Mouse (Mus musculus) left cerebral cortex, postnatal 36 days (tissue): Measurements from ENCODE around the gene Srrm4. TPM values are rescaled to one million over a fixed set of nuclear protein-coding genes. Genes with fewer than 3 reads are reported as not detected.

Experiments
- DNase-seq, 2 experiments: peaks; one replicate each; pipeline ENCODE4 v3.0.0; 2021 to 2022; ENCODE audit warnings: low spot score in 2 of 2, mixed read lengths in 1 of 2
- intact Hi-C: fragments of 180-260 bp; cut with DNase I; formaldehyde crosslinking; loops from one replicate; pipeline ENCODE4 v1.15.1; 2025
- total RNA-seq, 2 experiments: library from RNA; stranded (reverse); gene quantifications; 2 replicates each; pipeline ENCODE4 v1.2.3; 2021

Srrm4 gene
- total RNA-seq, 2 experiments from 2014 or later, result 24.0 to 31.8 TPM

DNA sequence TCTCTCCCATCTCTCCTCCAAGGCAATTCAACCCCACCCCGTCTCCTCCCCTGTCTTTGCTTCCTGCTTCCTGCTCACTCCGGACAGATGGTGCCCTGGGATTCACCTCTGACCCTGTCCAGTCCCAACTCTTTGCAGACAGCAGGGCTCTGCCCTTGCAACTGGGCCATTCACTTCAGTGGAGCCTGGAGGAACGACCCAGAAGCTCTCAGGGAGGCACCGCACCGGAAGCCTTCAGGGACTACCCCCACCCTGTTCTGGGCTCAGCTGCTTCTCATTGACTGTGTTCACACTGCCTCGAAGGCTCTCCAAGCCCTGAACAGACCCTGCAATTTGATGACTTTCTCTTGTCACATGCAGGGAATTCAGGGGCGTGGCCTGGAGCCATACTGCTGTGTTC, 94.4 kb downstream of the Srrm4 start:
- DNase-seq, result no peak
- intact Hi-C loops, result no loop called here

DNA sequence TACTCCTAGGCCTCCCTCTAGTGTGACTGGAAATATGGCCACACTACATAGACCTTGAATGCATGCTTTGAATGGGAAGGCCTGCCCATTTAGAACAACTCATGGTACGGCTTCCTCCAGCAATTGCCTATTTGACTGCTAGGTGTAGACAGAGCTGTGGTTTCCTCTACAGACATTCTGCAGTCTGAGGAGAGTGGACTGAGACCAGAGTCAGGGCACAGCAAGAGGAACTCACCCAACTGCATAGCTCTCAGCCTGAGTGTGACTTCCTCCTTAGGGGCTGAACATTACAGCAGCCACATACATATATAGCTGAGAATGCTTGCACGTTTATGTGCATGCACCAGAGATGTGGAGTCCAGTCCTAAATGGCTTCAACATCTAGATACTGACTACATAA, 94.9 kb downstream of the Srrm4 start:
- intact Hi-C loops, result no loop called here

DNA sequence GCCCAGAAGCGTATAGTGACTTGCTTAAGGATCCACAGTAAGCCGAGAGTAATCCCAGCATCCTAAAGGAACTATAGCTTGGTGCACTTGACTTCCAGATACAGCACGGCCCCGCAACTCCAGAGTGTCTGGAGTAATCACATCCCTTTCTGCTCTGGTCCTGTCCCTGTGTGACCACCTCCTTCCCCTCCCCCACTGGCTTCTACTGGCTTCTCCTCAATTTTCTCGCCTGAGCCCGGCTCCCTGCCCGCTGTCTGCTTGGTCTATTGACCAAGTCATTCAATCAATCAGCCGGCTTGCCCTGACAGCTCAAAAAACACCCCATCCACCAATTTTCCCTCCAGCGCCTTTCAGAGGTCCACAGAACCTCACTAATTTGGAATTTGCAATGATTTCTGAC, 96.2 kb downstream of the Srrm4 start:
- DNase-seq, result no peak
- intact Hi-C loops, result no loop called here

More for the DNA sequence above, 94.9 kb downstream of the Srrm4 start:
- DNase-seq, result no peak

DNA sequence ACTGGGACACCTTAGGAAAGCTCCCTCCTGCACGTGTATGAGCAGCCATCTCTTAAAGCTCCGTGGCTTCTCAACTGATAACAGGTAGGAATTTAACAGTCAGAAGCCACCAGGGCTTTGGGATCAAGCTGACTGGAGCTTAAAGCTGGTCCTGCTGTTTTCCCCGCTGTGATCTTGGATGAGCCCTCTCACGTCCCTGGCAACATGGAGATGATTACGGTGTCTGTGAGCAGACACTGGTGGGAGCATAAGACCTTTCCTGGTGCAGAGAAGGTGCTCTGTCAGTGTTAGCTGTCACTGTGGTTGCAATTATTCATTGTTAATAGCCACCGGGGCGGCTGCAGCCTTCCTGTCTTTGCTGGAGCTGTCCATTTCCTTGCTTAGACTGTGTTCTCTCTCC, 97.2 kb downstream of the Srrm4 start:
- DNase-seq, result no peak
- intact Hi-C loops, result no loop called here

DNA sequence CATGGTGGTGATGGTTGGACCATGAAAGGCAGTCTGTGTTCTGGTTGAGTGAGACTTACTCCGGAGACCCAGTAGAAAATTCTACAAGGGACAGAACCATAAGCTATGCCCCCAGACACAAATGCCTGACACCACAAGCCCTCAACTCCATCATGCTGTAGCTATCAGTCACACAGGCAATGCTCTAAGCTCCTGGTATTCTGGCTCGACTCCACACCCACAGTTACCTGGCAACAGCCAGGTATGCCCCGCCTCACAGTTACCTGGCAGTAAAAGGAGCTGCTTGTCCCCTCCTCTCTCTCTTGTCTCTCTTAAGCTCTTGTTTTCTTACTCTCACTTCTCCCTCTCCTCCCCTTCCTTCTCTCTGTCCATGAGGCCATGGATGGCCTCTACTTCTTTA, 98.9 kb downstream of the Srrm4 start:
- intact Hi-C loops, result no loop called here
- DNase-seq, result no peak

DNA sequence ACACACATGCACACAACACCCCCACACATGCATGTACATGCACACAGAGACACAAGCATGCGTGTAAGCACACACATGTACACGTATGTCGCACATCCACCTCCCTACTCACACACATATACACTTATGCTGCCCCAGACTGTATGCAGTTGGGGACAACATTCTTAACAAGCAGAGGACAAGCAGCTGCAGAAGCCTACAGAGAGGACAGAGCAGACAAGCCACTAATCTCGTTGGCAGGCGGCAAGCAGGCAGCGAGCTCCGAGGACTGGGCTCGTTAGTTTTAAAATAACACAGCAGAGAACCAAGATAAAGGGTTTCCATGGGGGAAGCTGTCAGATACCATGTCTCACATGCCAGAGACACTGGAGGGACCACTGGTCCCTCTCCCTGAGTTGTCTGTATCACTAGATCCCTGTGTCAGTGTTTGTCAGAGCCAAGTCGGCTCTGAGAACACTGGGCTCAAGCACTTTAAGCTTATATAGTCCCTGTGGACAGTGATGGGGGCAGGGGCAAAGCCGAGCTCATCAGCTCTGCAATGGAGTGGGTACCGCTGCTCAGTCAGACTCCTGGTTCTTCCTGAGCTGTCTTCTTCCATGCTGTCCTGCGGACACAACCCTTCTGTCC, 99.7 kb downstream of the Srrm4 start:
- intact Hi-C loops, result no loop called here
- peak in 1 of 2 experiments; percentile 31 for DNase-seq

DNA sequence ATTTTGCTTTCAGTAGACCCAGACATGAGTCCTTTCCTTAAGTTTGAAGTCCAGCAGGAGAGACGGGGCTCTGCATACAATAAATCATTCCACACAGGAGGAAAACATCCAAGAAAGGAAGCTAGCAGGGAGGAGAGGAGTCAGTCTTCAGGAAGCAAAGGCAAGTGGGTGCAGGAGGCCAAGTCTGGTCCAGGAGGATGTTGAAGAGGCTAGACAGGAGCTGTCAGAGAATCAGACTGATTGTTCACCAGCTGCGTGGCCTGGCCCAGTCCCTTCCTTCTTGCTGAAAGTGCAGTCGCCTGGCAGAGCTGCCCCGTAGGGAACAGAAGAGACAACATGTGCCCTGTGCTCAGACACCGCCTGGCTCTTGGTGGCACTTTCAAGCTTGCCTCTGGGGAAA, 100.8 kb downstream of the Srrm4 start:
- intact Hi-C loops, result no loop called here
- DNase-seq, result no peak

DNA sequence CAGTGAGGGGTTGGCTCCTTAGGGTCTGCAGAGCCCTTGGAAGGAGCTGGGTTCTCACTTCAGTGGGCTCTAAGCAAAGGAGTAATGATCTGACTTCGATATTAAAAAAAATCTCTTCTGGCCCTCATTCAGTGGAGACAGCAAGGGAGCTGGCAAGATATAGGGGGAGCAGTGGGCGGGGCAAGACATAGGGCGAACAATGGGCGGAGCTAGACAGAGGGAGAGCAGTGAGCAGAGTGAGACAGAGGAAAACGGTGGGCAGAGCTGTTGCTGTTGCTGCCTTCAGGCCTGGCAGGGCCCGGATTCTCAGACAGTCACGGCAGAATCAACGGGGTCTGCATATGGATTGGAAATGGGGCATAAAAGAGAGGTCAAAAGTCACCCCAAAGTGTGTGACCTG, 102.0 kb downstream of the Srrm4 start:
- no peak for DNase-seq
- intact Hi-C loops, result no loop called here

DNA sequence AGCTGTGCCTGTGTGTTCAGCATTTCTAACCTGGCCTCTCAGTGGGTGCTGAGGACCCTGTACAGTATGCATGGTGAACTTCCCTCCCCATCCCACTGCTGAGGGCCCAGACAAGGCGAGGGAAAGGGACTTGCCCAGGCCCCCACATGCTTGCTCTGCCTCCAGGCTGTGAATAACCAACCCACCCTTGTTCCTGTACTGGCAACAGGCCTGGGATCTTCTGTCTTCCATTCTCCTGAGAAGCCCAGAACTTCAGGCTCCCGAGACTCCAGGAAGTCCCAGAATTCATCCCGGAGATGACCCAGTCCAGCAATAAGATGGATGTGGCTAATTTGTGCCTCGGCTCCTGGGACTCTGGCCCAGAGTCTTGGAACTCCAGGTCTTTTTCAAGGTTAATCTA, 105.5 kb downstream of the Srrm4 start:
- intact Hi-C loops, result no loop called here
- no peak for DNase-seq

DNA sequence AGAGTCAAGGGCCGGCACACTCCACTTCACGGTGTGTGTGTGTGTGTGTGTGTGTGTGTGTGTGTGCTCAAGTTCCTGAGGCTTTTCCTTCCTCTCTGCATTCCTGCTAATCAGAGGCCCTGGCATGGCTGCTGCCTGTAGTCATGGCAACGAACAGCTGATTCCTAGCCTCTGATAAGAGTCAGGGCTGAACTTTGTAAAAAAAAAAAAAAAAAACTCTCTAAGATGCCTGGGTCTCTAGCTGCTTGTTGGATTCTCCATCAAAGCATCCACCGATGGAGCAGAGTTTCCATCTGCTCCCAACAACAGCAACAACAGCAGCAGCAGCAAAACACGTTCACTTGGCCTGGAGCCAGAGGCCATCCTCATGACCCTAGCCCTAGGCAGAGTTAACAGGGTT, 106.5 kb downstream of the Srrm4 start:
- intact Hi-C loops, result no loop called here
- DNase-seq, result no peak

DNA sequence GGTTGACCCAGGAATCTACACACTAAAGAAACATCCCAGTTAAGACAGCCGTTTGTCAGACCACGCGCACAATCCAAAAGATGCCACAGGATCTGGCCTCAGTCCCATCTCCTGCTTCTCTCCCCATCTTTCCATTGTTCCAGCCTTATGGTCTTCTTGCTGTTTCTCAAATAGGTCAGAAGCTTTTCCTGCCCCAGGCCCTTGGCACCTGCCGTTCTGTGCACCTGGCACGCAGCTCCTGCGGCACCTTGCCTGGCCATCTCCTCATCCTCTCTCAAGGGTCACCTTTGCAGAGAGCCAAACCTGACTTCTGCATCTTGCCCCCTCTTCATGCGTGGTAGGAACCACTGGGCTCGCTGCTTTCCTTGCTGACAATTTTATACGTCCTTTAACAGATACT, 107.4 kb downstream of the Srrm4 start:
- no peak for DNase-seq
- intact Hi-C loops, result no loop called here

DNA sequence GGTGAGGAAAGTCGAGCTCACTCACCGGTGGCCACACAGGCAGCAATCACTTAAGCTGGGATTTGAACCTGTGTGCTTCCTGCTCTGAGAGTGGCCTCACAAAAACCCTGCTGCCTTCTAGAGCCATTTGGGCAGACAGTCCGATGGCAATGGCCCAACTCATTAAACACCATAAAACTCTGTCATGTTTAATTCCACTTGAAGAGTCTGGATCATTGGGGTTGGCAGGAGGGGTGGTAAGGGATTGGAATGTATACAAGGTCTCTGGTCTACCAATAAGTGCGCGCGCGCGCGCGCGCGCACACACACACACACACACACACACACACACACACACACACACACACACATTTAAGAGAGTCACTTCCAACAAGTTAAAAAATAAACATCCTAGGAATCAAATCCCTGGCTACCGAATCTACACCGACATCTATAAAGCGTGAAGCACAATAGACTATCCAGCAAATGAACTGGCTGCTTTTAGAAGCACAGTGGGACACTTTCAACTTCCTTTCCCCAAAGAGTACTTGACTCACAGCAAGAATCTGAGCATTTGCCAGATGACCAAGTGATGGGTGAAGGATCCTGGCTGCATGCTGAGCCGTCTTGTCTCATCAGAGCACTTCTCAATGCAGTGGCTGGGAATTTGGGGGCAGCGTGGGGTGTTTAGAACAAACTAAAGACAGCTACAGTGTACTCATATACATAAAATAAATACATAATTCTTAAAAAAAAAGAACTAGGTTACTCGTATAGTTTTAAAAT, 112.8 kb downstream of the Srrm4 start:
- DNase-seq, result no peak
- intact Hi-C loops, result loop anchor here (5.0 kb wide), 1 partner anchor 356 kb away; no protein-coding TSS in a partner anchor

DNA sequence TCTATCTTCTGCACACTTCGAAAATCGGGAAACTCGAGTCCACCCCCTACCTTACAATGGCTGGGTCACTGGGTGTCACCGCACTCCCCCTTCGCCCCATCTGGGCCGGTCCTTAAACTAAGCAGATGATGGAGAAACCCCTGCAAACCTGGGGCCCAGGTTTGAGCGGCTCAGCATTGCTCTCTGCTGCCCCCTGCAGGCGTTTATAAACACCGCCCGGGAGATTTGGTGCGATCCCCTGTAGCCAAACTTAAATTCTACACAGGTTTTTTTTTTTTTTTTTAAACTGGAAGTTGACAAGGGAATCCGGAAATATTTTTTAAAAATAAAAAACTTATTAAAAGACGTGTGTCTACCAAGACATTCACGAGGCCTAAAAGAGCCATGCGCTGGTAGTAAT, 115.6 kb downstream of the Srrm4 start:
- no peak for DNase-seq

DNA sequence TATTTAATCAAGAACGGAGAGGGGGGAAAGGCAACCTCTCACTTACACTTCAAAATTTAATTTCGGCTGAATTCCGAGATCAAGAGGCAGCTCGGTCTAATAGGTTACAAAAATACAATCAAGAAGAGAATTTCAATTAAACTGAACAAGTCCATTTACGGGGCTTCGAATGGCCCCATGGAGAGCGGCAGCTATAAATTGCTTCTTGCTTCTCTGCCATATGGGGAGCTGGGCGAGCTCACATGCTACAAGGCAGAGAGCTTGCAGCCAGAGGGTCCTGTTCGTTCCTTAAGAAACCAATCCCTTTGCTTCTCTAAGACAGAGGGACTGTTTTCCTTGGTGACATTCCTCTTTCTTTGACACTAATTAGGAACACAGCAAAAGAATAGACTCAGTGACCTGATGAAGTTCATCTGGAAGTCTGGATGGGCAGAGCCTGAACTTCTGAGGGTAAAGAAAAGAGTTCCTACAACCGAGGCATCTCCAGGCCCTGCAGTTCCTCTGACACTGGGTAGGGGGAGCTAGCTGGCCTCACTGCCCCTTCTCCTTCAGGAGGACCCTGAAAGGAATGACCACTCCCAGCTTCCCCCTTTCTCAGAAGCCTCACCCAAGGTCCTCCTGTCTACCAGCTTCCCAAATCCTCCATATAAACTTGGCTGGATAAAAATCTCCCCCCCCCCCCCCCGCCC, 130.1 kb downstream of the Srrm4 start:
- no peak for DNase-seq
- intact Hi-C loops, result no loop called here

More for the DNA sequence above, 115.6 kb downstream of the Srrm4 start:
- intact Hi-C loops, result loop anchor here (2.0 to 5.0 kb wide), 2 partner anchors 243 to 354 kb away; no protein-coding TSS in a partner anchor

DNA sequence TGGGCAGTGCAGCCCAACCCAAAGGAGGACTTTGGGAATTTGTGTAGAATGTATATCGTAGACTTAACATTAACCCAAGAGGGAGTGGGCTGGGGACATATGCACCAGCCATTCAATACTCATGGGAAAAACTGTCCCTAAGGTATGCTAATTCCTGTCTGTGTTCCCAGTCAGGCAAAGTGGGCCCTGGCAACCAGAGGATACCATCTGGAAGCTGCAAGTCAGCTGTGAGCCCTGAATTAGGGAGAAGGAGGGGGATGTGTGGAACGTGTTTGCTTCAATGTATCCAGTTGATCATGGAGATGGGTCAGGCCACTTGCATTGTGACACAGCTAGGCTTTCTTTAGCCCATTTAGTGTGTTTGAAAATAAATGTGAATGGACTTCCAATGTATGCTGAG, 131.6 kb downstream of the Srrm4 start:
- DNase-seq, result peak; percentile 39 to 40
- intact Hi-C loops, result loop anchor here (5.0 kb wide), 1 partner anchor 73 kb away; no protein-coding TSS in a partner anchor

DNA sequence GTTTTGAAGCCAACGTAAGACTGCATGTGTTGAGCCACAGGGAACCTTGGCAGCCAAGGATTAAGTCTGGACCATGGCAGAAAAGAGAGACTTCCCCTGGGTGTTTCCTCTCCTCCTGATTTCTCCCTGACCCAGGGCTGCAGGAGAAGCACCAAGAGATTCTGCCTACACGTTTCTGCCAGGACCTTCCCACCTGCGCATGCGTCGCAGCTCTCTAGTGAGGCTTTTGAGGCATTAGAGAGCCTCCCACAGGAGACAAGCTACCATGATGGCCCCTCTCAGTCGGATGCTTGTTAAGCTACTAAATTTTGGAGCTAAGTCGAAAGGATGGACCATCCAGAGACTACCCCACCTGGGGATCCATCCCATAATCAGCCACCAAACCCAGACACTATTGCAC, 133.8 kb downstream of the Srrm4 start:
- DNase-seq, result no peak
- intact Hi-C loops, result loop anchor here (5.0 kb wide), 1 partner anchor 70 kb away; no protein-coding TSS in a partner anchor

DNA sequence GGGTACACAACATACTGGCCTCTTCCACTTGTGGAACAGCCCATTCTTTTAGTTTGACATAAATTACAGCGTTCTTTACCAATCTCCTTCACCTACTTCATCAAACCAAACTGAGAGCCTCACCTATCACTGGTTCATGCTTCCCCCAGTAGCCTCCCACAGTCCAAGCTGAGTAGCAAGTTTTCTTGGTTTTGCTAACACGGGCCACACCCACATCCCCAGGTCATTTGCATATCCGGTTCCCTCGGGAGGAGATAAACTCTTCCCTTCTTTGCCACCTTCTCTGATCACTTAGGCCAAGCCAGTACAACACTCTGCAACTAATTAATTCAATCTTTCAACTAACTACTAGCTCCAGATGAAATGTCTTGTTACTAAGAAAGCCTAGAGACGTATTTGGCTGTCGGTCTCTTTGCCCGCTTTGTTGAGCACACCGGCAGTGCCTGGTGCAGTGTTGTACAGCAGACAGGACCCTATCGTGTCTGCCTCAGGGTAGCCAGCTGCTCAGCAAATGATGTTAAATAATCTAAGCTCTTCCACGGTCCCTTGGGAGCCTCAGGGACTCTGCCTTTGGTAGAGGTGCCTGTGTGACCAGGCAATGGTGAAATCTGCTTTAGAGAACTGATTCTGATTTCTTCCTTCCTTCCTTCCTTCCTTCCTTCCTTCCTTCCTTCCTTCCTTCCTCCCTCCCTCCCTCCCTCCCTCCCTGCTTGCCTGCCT, 134.7 kb downstream of the Srrm4 start:
- no peak for DNase-seq
- intact Hi-C loops, result loop anchor here (5.0 kb wide), 1 partner anchor 70 kb away; no protein-coding TSS in a partner anchor

DNA sequence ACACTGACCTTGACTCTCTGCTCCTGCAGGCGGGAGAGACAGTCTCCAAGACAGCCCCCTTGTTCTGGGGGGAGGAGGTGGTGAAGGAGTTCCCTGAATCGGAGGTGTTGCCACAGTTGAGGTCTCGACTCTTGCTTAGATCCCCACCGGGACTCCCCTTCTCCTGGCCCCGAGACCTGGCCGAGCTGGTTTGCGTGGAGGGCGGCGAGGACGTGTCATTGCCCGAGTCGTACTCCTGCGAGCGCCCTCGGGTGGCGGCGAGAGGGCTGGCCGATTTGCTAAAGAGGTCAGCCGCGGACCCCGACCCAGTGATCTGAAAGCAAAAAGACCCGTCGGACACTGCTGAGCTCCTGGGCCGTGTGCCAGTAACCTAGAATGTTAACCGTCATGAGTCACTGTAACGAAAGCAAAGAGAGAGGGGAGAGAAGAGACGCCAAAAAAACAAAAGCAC, 138.2 kb downstream of the Srrm4 start:
- DNase-seq, result peak; percentile 32 to 41
- intact Hi-C loops, result no loop called here

DNA sequence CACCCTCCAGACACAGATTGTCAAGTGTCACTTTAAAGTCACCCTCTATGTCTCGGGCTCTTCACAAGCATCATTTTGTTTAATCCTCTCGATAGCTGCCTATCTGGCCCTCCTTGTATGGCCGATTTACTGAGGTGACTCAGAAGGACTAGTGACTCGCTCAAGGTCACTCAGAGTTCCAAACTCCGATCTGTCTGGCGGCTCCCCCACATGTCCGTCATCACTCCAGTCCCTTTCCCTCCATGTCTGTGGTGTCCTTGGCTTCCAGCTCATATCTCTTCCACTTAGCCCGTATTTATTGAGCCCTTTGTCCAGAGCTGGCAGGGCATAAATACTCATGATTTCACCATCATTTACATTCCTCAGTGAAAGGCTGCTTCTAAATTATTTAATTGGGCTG, 140.7 kb downstream of the Srrm4 start:
- no peak for DNase-seq
- intact Hi-C loops, result no loop called here
